Mouse (Mus musculus): ENCODE data around the gene Slc17a7.
"Not testable (repeated sequence)": the region's sequence is repeated elsewhere in the genome, so short reads cannot be mapped to it uniquely, and the experiment has no call there.

Slc17a7 gene

DNA sequence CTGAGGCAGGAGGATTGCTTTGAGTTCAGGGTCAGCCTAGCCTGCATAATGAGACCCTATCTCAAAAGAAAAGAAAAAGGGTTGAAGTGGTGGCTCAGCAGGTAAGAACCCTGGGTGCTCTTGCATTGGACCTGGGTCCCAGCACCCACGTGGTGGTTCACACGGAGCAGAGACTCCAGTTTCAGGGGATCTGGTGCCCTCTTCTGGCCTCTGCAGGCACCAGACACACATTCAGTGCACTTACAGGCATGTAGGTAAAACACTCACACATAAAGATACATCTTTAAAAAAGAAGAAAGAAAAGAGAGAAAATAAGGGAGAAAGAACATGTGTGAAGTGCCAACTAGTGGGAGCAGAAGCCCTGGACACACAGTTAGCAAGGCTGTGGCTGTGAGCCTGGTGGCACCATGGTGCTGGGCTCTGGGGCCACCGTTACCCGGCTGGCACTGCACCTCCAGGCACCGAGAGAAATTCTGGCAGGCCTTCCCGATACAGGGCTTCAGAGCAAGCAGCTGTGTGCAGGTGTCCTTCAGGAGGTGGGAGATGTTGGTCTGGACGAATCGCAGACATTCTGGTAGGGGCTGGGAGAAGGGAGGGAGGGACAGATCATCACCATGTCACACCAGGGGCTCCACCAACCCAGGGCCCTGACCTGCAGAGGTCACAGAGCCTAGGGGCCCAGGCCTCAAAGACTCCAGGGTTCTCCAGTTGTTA lies 30.1 kb upstream of the Slc17a7 start:
- in situ Hi-C loops (cut with MseI, MboI) = no loop called here

- in situ Hi-C loops (cut with MseI, MboI) = no loop called here
These were observed 29.2 kb upstream of the Slc17a7 start for GRCm38 (mm10) chr7:45134544-45135026.

DNA sequence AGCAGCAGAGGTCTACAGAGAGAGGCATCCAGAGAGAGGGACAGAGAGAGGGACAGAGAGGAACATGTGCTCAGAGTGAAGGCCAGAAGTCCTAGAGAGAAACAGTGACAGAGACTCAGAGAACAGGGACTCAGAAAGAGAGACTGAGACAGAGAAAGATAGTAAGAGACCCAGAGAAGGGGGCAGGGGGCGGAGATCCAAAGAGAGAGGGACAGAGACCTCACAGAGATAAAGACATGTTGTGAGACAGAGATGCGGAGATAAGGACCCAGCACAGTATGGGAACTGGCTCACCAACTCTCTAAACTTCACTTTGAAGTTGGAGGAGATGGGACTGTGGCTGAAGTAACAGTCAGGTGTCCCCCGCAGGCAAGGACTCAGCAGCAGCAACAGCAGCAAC lies 28.4 kb upstream of the Slc17a7 start:
- in situ Hi-C loops (cut with MseI, MboI) = no loop called here

- in situ Hi-C loops (cut with MseI, MboI) = no loop called here
These were observed 27.7 kb upstream of the Slc17a7 start, which contains the start of the genes Gm45713 and Flt3l for GRCm38 (mm10) chr7:45135993-45136567. Gene Gm45713 (minus strand): TSS chr7:45136231. Gene Flt3l (minus strand): TSS chr7:45136432.

DNA sequence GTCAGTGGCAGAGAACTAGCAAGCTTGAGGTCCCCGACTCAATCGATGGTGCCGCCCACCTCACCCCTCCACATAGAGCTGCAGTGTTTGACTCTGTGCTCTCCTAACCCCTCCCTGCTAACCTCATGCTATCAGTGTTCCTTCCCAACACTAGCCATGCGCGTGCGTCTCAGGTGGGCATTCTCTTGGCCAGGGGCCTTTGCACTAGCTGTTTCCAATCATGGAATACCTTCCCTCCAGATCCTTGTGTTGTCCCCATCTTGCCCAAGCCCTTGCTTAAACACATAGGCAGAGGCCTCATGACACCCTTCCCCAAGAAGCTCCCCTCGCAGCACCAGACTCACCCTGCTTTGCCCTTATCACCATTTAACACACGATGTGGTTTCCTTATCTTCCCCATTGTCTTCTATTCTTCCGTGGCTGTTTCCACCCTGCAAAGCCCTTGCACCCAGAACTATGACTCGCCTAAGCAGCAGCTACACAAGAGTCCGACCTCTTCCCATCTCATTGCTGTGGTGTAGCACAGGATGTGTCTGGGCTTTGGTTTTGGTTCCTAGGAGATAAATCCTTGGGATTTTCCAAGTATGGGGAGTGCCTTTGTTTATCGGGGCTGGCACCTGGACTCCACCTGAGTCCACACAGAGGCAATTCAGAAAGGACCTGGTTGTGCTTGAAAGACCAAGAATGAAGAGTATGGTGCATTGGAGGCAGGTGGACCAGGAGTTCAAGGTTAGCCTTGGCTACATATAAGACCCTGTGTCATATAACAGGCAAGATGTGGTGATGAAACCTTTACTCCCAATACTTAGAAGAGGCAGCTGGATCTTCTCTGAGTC lies 26.4 kb upstream of the Slc17a7 start:
- in situ Hi-C loops (cut with MseI, MboI) = no loop called here

- in situ Hi-C loops (cut with MseI, MboI) = no loop called here
These were observed 25.3 kb upstream of the Slc17a7 start for GRCm38 (mm10) chr7:45138403-45138802.

DNA sequence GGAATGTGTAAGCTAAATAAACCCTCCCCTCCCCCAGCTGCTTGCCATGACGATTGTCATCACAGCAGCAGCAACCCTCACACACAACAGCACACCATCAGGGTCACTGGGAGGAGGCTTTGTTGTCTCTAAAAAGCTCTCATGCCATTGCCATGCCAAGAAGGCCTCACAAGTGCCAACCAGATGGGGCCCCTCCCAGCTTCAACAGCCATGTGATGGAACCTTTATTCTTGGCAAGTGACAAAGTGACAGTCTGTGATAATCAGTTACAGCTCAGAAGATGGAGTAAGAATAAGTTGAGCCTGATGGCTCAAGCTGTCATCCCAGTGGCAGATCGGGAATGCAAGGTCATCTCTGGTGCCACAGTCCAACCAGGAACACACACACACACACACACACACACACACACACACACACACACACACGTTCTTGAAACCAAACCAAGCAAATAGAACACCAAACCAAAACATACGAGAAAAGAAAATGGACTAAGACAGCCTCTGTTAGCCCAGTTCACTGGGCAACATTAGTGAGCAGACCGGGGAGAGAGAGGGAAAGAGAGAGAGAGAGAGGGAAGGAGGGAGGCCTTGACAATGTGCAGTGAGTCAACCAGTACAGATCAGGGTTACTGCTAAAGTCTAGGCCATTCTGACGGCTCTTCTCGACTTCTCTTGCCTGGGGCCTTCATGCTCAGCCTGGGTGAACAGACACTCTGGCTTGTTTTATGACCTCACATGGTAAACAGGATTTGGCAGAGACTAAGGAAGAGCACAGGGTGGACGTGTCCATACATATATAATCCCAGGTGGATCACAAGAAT lies 23.6 kb upstream of the Slc17a7 start:
- in situ Hi-C loops (cut with MseI, MboI) = no loop called here

GRCm38 (mm10) chr7:45141319-45141718 lies 22.4 kb upstream of the Slc17a7 start:
- in situ Hi-C loops (cut with MseI, MboI) = no loop called here

GRCm38 (mm10) chr7:45141914-45142313 lies 21.8 kb upstream of the Slc17a7 start:
- in situ Hi-C loops (cut with MseI, MboI) = no loop called here

DNA sequence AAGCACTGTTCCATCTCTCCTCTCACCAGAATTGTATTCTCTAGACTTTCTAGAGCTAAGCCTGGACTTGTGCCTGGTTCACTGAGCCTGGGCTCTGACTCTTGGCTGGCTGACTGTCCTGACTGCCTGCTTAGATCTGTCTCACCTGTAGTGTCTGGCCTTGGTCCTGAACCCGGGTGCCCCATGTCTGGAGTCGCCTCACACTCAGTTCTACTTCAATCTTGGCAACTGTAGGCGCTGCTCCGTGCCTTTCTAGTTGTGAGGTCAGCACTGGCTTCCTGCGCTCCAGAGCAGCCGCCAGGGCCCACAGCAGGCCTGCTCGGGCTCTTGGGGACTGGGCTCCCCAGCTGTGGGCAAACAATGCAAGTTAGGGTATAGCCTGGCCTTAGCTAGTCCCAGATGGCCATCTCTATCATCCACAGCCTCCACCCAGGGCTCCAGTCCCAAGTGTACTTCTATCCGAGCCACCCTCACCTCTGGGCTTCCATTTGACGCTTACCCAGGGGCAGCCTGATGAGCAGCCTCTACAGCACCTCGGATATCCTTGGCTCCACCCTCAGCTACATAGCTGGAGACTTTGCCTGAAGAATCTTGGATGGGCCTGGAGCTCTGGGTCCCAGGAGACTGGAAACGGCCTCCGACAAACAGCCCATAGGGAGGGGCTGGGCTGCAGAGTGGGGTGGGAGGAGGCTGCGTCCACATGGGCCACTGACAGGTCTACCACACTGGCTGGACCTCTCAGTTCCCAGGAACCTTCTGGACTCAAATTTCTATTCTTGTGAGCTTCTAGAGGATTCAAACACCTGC lies 19.2 kb upstream of the Slc17a7 start:
- in situ Hi-C loops (cut with MseI, MboI) = no loop called here

DNA sequence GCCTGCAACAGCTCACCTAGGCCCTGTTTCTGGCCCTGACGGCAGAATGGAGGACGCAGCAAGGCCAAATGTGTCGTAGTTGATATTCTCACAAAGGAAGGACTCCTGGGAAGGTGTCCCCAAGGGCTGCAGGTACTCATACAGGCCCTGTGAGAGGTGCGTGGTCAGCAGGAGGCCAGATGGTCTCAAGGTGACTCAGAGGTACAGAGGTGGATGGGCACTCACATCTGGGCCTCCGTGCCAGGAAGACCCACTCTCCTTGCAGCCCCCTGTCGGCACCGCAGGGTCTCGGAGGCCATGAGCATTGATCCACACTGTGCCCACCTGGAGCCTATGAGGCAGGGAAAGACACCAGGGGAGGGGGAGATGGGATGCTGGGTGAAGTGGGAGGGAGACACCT lies 18.3 kb upstream of the Slc17a7 start:
- in situ Hi-C loops (cut with MseI, MboI) = no loop called here

GRCm38 (mm10) chr7:45147267-45147666 lies 16.5 kb upstream of the Slc17a7 start:
- in situ Hi-C loops (cut with MseI, MboI) = no loop called here

GRCm38 (mm10) chr7:45147899-45148298 lies 15.8 kb upstream of the Slc17a7 start:
- in situ Hi-C loops (cut with MseI, MboI) = no loop called here

GRCm38 (mm10) chr7:45148534-45149098 lies 15.1 kb upstream of the Slc17a7 start:
- in situ Hi-C loops (cut with MseI, MboI) = no loop called here

DNA sequence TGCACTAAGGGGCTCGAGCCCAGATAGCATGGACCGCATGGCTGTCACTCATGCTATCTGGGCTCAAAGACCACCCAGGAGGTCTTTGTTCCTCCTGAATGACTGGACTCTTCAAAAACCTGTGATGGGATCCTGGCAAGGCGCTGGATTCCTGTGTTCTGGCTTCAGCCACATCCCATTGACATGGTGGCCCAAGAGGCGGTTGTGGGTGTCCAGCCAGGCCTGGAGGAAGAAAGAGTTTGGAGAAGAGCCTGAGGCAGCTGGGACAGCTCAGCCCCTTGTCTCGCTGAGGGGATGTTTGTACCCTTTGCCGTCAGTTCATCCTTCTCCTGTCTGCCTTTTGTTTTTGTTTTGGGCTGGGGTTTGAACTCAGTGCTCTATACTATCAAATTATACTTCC lies 14.2 kb upstream of the Slc17a7 start:
- in situ Hi-C loops (cut with MseI, MboI) = no loop called here

- in situ Hi-C loops (cut with MseI, MboI) = no loop called here
These were observed 13.4 kb upstream of the Slc17a7 start for GRCm38 (mm10) chr7:45150321-45150720.

DNA sequence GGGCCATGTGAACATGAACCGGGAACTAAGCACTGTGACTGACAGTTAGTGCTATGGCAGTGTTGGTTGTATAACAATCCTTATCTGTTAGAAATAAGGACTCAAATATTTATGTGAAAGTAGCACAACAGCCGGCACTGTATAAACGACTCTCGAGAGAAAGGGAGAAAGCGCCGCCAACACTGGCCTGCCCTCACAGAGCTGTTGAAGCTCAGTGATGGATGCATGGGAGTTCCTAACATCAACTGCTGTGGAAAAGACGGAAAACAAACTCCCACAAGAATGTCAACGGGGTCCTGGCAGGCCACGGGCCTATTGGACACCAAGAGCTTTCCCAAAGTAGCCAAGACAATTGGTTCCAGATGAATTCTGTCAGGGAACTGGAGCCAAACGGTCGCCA lies 12.4 kb upstream of the Slc17a7 start:
- in situ Hi-C loops (cut with MseI, MboI) = no loop called here

GRCm38 (mm10) chr7:45153052-45153451 lies 10.7 kb upstream of the Slc17a7 start:
- in situ Hi-C loops (cut with MseI, MboI) = not testable (repeated sequence)

DNA sequence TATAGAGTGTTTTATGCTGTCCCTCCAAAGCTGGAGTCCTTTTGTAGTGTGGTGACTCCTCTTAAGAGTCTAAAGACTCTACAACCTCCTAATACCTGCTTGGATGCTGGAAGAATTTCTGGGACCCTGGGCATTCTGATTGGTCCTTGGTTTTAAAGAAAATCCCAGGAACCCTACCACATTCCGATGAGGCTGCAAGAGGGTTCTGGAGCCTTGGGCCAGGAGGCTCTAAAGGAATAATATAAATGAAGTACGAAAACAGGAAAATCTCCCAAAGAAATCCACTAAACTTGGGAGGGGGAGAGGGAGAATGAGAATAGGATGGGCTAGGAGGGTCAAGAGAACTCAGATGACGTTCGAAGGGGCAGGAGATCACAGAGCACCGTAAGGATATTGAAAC lies 10.2 kb upstream of the Slc17a7 start:
- in situ Hi-C loops (cut with MseI, MboI) = no loop called here

Data from mouse trophoblast stem cell (cell line).